Mouse (Mus musculus) embryonic fibroblast, embryonic 13.5 days (primary cell): ENCODE measurements around the gene Cacna2d1.

Experiments
- CTCF ChIP-seq: IDR thresholded peaks from 2 replicates; pipeline ENCODE4 v1.5.1; 2011; ENCODE audit warnings: mild to moderate bottlenecking, control low read depth, low read length, moderate library complexity, borderline replicate concordance; ENCODE audit not compliant: insufficient read depth
- POLR2A ChIP-seq: IDR thresholded peaks from 2 replicates; pipeline ENCODE4 v1.6.1; 2011; ENCODE audit warnings: low read depth, mild to moderate bottlenecking, control low read depth, low read length, moderate library complexity

- TF ChIP-seq CTCF = no peak
- no peak for TF ChIP-seq POLR2A
Observed at GRCm38 (mm10) chr5:16417996-16418395, 483.5 kb downstream of the Cacna2d1 start.
